Mouse (Mus musculus) forebrain, postnatal 0 days (tissue): ENCODE results near the gene Ovca2. TPM values are rescaled to one million over a fixed set of nuclear protein-coding genes. Genes with fewer than 3 reads are reported as not detected.

ENCODE experiments used
- ATAC-seq: fragments of 200-750 bp; cut with Nextera tagmentation; 2 replicates; pipeline ENCODE4 v1.8.0; 2017; ENCODE audit warnings: mild to moderate bottlenecking, moderate library complexity
- DNase-seq: peaks from one replicate; pipeline ENCODE4 v3.0.0-alpha.2; 2015
- H3K27ac ChIP-seq: fragments of 300-500 bp; sonication (generic); 2 replicates; pipeline ENCODE4 v1.5.1; 2014; ENCODE audit warnings: low read depth, mild to moderate bottlenecking, antibody characterized with exemption, low read length, moderate library complexity, mixed read lengths
- H3K27me3 ChIP-seq: fragments of 300-500 bp; sonication (generic); 2 replicates; pipeline ENCODE4 v1.6.1; 2014; ENCODE audit warnings: mild to moderate bottlenecking, low read length, mixed read lengths; ENCODE audit not compliant: insufficient read depth
- H3K36me3 ChIP-seq: fragments of 300-500 bp; sonication (generic); 2 replicates; pipeline ENCODE4 v1.6.1; 2014; ENCODE audit warnings: mild to moderate bottlenecking, moderate library complexity; ENCODE audit not compliant: insufficient read depth
- H3K4me1 ChIP-seq: fragments of 300-500 bp; sonication (generic); 2 replicates; pipeline ENCODE4 v1.6.1; 2014; ENCODE audit warnings: antibody characterized with exemption; ENCODE audit not compliant: insufficient read depth
- H3K4me2 ChIP-seq: fragments of 300-500 bp; sonication (generic); 2 replicates; pipeline ENCODE4 v1.6.1; 2014; ENCODE audit warnings: low read depth, mild to moderate bottlenecking, moderate library complexity
- H3K4me3 ChIP-seq: fragments of 300-500 bp; sonication (generic); 2 replicates; pipeline ENCODE4 v1.5.1; 2014; ENCODE audit warnings: low read depth, low read length, mixed read lengths
- H3K9ac ChIP-seq: fragments of 300-500 bp; sonication (generic); 2 replicates; pipeline ENCODE4 v1.6.1; 2014; ENCODE audit warnings: mild to moderate bottlenecking
- H3K9me3 ChIP-seq: fragments of 300-500 bp; sonication (generic); 2 replicates; pipeline ENCODE4 v1.6.1; 2016; ENCODE audit warnings: low read length
- CTCF ChIP-seq: sonication (generic); IDR thresholded peaks from 2 replicates; pipeline ENCODE4 v1.5.1; 2016; ENCODE audit warnings: antibody characterized with exemption, control low read depth, low read depth
- WGBS: fragments of 180-500 bp; shearing (Covaris S2); extraction: QIAGEN DNeasy Blood & Tissue Kit; methylation state at CpG from one replicate; pipeline ENCODE4 v1.1.7; 2014; 5-methylcytosine and 5-hydroxymethylcytosine counted together
- polyA plus RNA-seq: library from polyadenylated mRNA; unstranded; fragments of >200 nt; fragmentation: Nextera tagmentation; extraction: Ambion mirVana; gene quantifications from 2 replicates; pipeline ENCODE4 v1.2.1, GENCODE M21; 2015
- total RNA-seq: library from RNA; depleted of rRNA; stranded (reverse); fragments of >200 nt; gene quantifications from 2 replicates; pipeline ENCODE4 v1.2.3, GENCODE M21; 2014

Ovca2 gene
- total and polyA plus RNA-seq, 2 experiments from 2014 or later = 11.5 to 19.6 TPM

DNA sequence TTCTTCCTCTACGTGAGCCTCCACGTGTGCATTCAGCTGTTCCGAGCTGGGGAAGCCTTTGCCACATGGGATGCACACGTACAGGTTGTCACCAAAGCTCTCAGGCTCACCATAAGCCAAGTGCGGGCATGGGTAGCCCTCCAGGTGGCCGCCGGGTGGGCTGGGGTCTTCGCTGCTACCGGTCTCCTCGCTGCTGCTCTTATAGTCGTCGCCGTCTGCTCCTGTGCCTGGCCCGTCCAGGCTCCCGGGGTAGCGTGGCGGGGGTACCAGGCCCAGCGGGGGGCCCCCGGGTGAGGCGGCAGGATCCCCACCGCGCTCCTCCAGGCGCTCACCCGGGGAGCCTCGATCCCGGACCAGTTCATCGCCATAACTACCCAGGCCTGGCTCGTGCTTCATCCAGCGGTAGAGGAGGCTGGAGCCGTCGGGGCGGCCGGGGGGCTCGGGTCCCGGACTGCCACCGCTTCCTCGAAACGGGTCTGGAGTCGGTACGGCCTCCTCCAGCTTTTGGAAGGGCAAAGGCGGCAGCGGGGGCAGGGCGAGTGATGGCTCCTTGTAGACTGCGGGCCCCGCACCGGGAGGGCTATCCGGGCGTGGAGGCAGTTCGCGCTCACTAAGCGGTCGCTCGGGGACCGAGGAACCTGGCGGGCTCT lies 12.3 kb downstream of the Ovca2 start:
- peaks cover 51% of the 10 kb centered on the region for H3K27me3 ChIP-seq
- no peaks in the 10 kb centered on the region for H3K9me3 ChIP-seq
- H3K4me2 ChIP-seq = peak overlapping the region; percentile 81
- H3K36me3 ChIP-seq = peaks cover 20% of the 10 kb centered on the region
- peak overlapping the region; percentile 25; the same call in 1 of the 2 replicates for H3K4me3 ChIP-seq
- WGBS = 6% methylated on average over 55 of the region's 55 CpGs
- no peak for DNase-seq
- H3K9ac ChIP-seq = peak overlapping the region; percentile 22; the same call in 1 of the 2 replicates
- no peak for TF ChIP-seq CTCF
- no peak overlapping the region for H3K27ac ChIP-seq
- ATAC-seq = no peak
- H3K4me1 ChIP-seq = 0 out of 2 replicates have a peak, but pooled peaks cover 4% of the 10 kb centered on the region

DNA sequence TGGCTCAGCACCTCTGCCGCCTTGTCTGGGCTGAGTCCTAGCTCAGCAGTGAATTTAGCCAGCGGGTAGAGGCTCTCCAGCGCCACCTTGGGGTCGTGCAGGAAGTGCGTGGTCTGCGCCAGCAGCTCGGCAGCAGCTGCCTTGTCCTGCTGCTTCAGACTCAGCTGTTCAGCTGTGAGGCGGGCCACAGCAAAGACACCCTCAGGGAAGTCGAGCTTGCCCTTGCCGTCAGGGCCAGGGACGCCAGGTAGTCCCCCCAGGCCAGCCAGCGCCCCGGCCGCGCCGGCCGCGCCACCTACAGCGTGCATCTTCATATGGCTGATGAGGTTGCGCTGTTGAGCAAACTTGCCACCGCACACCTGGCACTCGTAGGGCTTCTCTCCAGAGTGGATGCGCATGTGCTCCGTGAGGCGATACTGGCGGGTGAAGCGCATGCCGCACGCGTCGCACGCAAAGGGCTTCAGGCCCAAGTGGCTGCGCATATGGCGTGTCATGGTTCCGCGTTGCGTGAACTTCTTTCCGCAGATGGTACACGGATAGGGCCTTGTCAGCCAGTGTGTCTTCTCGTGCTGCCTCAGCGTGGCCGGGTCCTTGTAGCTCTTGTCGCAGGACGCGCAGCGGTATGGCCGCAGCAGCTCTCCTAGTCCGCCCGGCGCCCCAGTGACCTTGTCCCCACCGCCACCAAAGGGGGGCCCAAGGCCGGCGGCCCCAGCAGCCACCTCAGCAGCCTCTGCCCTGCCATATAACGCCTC lies 13.0 kb downstream of the Ovca2 start:
- Histone ChIP-seq H3K36me3 (peaks cover 21% of the 10 kb centered on the region), H3K4me1 (0 out of 2 replicates have a peak, but pooled peaks cover 4% of the 10 kb centered on the region), H3K27ac (no peak overlapping the region), H3K9me3 (no peaks in the 10 kb centered on the region), H3K4me2 (peak overlapping the region; percentile 81), H3K4me3 (peak overlapping the region; percentile 25), H3K9ac (0 out of 2 replicates have a peak overlapping the region, but pooled peaks have one; percentile 18), H3K27me3 (peaks cover 51% of the 10 kb centered on the region)
- WGBS = 5% methylated on average over 54 of the region's 54 CpGs
- ATAC-seq = peak; percentile 19
- peak; percentile 75 for DNase-seq
- peak; percentile 71 for TF ChIP-seq CTCF

GRCm38 (mm10) chr11:75164750-75165149 lies 13.9 kb downstream of the Ovca2 start:
- H3K27ac ChIP-seq = no peak overlapping the region
- peak overlapping the region; percentile 81; the same call in 1 of the 2 replicates for H3K4me2 ChIP-seq
- no peaks in the 10 kb centered on the region for H3K9me3 ChIP-seq
- ATAC-seq (no peak), DNase-seq (no peak)
- peaks cover 51% of the 10 kb centered on the region for H3K27me3 ChIP-seq
- no peak overlapping the region for H3K9ac ChIP-seq
- H3K4me3 ChIP-seq = no peak overlapping the region
- WGBS = 21% methylated on average over 15 of the region's 15 CpGs
- H3K4me1 ChIP-seq = 0 out of 2 replicates have a peak, but pooled peaks cover 4% of the 10 kb centered on the region
- H3K36me3 ChIP-seq = peaks cover 27% of the 10 kb centered on the region
- TF ChIP-seq CTCF = no peak

- 70% methylated on average over 2 of the region's 2 CpGs for whole genome bisulfite sequencing
These were observed 14.6 kb downstream of the Ovca2 start for GRCm38 (mm10) chr11:75164051-75164450.

GRCm38 (mm10) chr11:75163379-75163778 lies 15.3 kb downstream of the Ovca2 start:
- H3K36me3 ChIP-seq = peaks cover 28% of the 10 kb centered on the region
- no peak overlapping the region for H3K27ac ChIP-seq
- ATAC-seq (no peak), DNase-seq (no peak)
- no peak overlapping the region for H3K4me3 ChIP-seq
- no peak overlapping the region for H3K4me2 ChIP-seq
- no peaks in the 10 kb centered on the region for H3K9me3 ChIP-seq
- peaks cover 43% of the 10 kb centered on the region for H3K27me3 ChIP-seq
- TF ChIP-seq CTCF = no peak
- WGBS = 91% methylated on average over 6 of the region's 6 CpGs
- no peak overlapping the region for H3K9ac ChIP-seq
- no peaks in the 10 kb centered on the region for H3K4me1 ChIP-seq

More at GRCm38 (mm10) chr11:75164051-75164450, 14.6 kb downstream of the Ovca2 start:
- H3K4me3 ChIP-seq = no peak overlapping the region
- H3K4me1 ChIP-seq = 0 out of 2 replicates have a peak, but pooled peaks cover 4% of the 10 kb centered on the region
- no peak overlapping the region for H3K4me2 ChIP-seq
- H3K9me3 ChIP-seq = no peaks in the 10 kb centered on the region
- no peak overlapping the region for H3K27ac ChIP-seq
- TF ChIP-seq CTCF = no peak
- H3K9ac ChIP-seq = no peak overlapping the region
- no peak for DNase-seq
- ATAC-seq = no peak
- peaks cover 48% of the 10 kb centered on the region for H3K27me3 ChIP-seq
- H3K36me3 ChIP-seq = peaks cover 28% of the 10 kb centered on the region

GRCm38 (mm10) chr11:75162591-75163080 lies 16.0 kb downstream of the Ovca2 start:
- no peaks in the 10 kb centered on the region for H3K4me1 ChIP-seq
- H3K4me3 ChIP-seq = no peak overlapping the region
- peaks cover 28% of the 10 kb centered on the region for H3K36me3 ChIP-seq
- H3K9ac ChIP-seq = no peak overlapping the region
- no peak overlapping the region for H3K4me2 ChIP-seq
- WGBS = 93% methylated on average over 12 of the region's 12 CpGs
- ATAC-seq = no peak
- H3K27me3 ChIP-seq = peaks cover 35% of the 10 kb centered on the region
- TF ChIP-seq CTCF = no peak
- H3K27ac ChIP-seq = no peak overlapping the region
- no peaks in the 10 kb centered on the region for H3K9me3 ChIP-seq
- DNase-seq = no peak

DNA sequence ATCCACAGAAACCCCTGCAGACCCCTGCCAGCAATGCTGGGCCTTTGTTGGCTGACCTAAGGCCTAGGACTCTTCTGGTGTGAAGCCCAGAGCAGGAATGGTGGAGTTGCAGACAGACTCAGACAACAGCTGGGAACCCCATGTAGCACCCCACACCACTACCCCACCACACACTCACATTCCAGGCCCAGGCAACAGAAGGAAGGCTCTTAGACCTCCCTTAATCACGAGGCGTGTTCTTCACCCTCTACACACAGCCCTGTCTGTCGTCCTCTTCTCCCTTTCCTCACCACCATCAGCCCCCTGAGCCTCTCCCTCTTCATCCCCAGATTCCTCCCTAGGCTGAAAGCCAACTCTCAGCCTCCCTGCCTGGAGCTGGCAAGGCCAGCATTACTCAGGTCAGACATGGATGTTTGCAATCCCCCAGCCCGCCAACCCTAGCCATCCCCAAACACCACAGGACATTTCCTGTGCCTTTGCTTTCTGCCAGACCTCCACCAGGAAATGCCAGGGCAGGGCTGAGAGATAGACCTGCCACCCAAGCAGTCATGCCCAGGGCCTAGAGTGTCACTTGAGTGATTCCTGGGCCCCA lies 17.1 kb downstream of the Ovca2 start:
- DNase-seq = no peak
- TF ChIP-seq CTCF = no peak
- WGBS = 60% methylated on average over 4 of the region's 4 CpGs

More for the DNA sequence above, 17.1 kb downstream of the Ovca2 start:
- Histone ChIP-seq H3K4me2 (no peak overlapping the region), H3K27ac (no peak overlapping the region), H3K9ac (no peak overlapping the region), H3K9me3 (no peaks in the 10 kb centered on the region), H3K36me3 (peaks cover 32% of the 10 kb centered on the region), H3K4me1 (no peaks in the 10 kb centered on the region), H3K4me3 (no peak overlapping the region), H3K27me3 (peaks cover 31% of the 10 kb centered on the region)
- ATAC-seq = no peak
